Mouse (Mus musculus) embryonic facial prominence, embryonic 14.5 days (tissue): ENCODE data around the gene Bco1. TPM values are rescaled to one million over a fixed set of nuclear protein-coding genes. Genes with fewer than 3 reads are reported as not detected.
A peak's percentile ranks its signal among the peaks of the same experiment; 100 is the strongest.

ENCODE experiments used
- ATAC-seq: fragments of 200-750 bp; cut with Nextera tagmentation; 2 replicates; pipeline ENCODE4 v1.8.0; 2017; ENCODE audit warnings: low read depth, moderate number of reproducible peaks, moderate TSS enrichment
- DNase-seq: peaks from one replicate; pipeline ENCODE4 v3.0.0-alpha.2; 2015; ENCODE audit warnings: low spot score
- H3K27ac ChIP-seq: fragments of 300-500 bp; sonication (generic); replicated peaks from 2 replicates; pipeline ENCODE4 v1.5.1; 2014; ENCODE audit warnings: low read depth, mild to moderate bottlenecking, low read length, moderate library complexity
- H3K27me3 ChIP-seq: fragments of 300-500 bp; sonication (generic); replicated peaks from 2 replicates; pipeline ENCODE4 v1.6.1; 2014; ENCODE audit warnings: low read length; ENCODE audit not compliant: control insufficient read depth, insufficient read depth
- H3K36me3 ChIP-seq: fragments of 300-500 bp; sonication (generic); 2 replicates; pipeline ENCODE4 v1.6.1; 2014; ENCODE audit warnings: low read length, mixed read lengths; ENCODE audit not compliant: control insufficient read depth, insufficient read depth
- H3K4me1 ChIP-seq: fragments of 300-500 bp; sonication (generic); 2 replicates; pipeline ENCODE4 v1.6.1; 2014; ENCODE audit warnings: antibody characterized with exemption, low read length; ENCODE audit not compliant: control insufficient read depth, insufficient read depth
- H3K4me2 ChIP-seq: fragments of 300-500 bp; sonication (generic); 2 replicates; pipeline ENCODE4 v1.6.1; 2014; ENCODE audit warnings: low read depth, mild to moderate bottlenecking, low read length, moderate library complexity, mixed read lengths
- H3K4me3 ChIP-seq: fragments of 300-500 bp; sonication (generic); 2 replicates; pipeline ENCODE4 v1.5.1; 2014; ENCODE audit warnings: low read depth, mild to moderate bottlenecking, low read length
- H3K9ac ChIP-seq: fragments of 300-500 bp; sonication (generic); 2 replicates; pipeline ENCODE4 v1.6.1; 2014; ENCODE audit warnings: low read depth, mild to moderate bottlenecking, low read length, moderate library complexity, mixed read lengths
- H3K9me3 ChIP-seq: fragments of 300-500 bp; sonication (generic); 2 replicates; pipeline ENCODE4 v1.6.1; 2016; ENCODE audit warnings: low read length; ENCODE audit not compliant: control insufficient read depth
- WGBS: fragments of 180-500 bp; shearing (Covaris S2); extraction: QIAGEN DNeasy Blood & Tissue Kit; methylation state at CpG from one replicate; pipeline ENCODE4 v1.1.7; 2014; 5-methylcytosine and 5-hydroxymethylcytosine counted together
- polyA plus RNA-seq: library from polyadenylated mRNA; unstranded; fragments of >200 nt; fragmentation: Nextera tagmentation; extraction: Ambion mirVana; gene quantifications from 2 replicates; pipeline ENCODE4 v1.2.1, GENCODE M21; 2014

Bco1 gene
- polyA plus RNA-seq, 1 experiment from 2014 or later = 0.15 TPM

DNA sequence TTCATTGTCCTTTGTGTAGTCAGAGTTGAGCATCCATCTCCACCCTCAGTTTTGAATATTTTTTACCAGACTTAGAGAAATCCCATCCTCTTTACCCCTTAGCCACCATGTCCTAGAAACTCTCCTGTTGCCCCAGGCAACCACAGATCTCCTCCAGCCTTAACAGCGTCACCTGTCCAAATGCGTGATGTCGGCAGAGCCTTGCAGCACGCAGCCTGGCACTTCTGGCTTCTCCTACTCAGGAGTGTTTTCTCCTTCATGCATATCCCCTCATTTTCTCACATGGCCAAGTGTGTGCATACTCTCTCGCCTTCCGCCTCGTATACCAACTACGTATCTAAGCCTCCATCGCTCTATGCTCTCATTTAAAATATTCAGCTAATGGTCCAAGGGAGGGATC lies 22.8 kb downstream of the Bco1 start:
- Histone ChIP-seq H3K36me3 (no peaks in the 10 kb centered on the region), H3K27me3 (no peaks in the 10 kb centered on the region), H3K27ac (no peak overlapping the region), H3K4me1 (peaks cover 3% of the 10 kb centered on the region; the same call in 1 of the 2 replicates), H3K4me2 (no peak overlapping the region), H3K4me3 (no peak overlapping the region), H3K9me3 (no peaks in the 10 kb centered on the region), H3K9ac (no peak overlapping the region)
- ATAC-seq (no peak), DNase-seq (no peak)
- 87% methylated on average over 9 of the region's 9 CpGs for WGBS

DNA sequence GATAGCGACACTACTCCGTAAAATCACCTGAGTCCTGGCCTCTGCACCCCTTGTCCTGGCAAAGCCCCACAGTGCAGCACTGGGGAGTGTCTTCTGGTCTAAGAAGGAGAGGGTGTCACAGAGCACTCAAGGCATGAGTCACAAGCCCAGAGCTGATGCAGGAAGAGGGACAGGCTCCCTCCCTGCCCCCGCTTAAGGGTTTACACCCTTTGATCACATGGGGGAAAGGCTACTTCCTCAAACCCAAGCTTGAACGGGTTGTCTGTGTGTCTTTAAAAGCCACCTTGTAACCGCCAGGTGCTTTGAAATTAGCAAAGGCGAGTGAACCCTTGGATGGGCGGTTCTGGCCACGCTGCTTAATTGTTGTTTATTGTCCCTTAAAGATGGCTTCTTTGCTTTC lies 25.6 kb downstream of the Bco1 start:
- Histone ChIP-seq H3K4me3 (no peak overlapping the region), H3K27me3 (no peaks in the 10 kb centered on the region), H3K27ac (no peak overlapping the region), H3K9me3 (no peaks in the 10 kb centered on the region), H3K9ac (no peak overlapping the region), H3K4me2 (no peak overlapping the region), H3K36me3 (no peaks in the 10 kb centered on the region), H3K4me1 (no peaks in the 10 kb centered on the region)
- DNase-seq (no peak), ATAC-seq (no peak)
- 70% methylated on average over 8 of the region's 8 CpGs for WGBS

DNA sequence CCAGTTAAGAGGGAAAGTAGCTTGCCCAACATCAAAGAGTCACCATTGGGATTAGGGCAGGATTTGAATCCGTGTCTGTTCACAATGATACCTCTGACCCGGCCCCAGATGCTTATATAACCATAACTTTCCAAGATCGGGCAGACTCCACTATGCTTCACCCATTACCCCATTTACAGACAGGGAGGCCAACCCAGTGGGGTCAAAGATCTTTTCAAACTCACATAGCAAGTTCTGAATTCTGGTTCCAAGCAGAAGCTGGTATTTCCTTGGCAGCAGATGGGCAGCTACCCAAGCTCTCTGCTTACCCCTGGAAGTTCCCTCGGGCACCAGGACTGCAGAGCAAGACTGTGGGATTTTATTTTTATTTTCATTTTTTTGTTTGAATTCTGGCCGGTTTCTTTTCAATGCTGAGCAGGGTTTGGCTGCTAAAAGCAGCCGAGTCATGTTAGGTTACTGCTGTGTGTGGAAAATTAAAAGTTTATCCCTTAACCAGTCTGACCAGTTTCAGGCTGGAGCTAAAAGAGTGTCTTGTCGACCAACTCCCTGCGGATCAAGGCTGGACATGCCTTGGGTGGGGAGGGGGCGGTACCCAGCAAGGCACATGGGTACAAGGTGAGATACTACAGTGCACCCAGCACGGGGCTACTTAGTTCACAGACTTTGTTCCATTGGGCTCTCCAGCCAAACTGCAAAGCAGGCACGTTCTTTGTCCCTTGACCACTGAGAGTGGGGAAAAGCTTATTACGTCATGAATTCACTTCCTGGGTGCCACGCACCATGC lies 28.4 kb downstream of the Bco1 start:
- H3K27me3 ChIP-seq = no peaks in the 10 kb centered on the region
- peak; percentile 76 for DNase-seq
- H3K4me3 ChIP-seq = no peak overlapping the region
- H3K4me2 ChIP-seq = no peak overlapping the region
- WGBS = 66% methylated on average over 13 of the region's 13 CpGs
- H3K36me3 ChIP-seq = no peaks in the 10 kb centered on the region
- H3K9ac ChIP-seq = no peak overlapping the region
- ATAC-seq = peak; percentile 72; the same call in 1 of the 2 replicates
- no peak overlapping the region for H3K27ac ChIP-seq
- H3K9me3 ChIP-seq = no peaks in the 10 kb centered on the region
- H3K4me1 ChIP-seq = no peaks in the 10 kb centered on the region

DNA sequence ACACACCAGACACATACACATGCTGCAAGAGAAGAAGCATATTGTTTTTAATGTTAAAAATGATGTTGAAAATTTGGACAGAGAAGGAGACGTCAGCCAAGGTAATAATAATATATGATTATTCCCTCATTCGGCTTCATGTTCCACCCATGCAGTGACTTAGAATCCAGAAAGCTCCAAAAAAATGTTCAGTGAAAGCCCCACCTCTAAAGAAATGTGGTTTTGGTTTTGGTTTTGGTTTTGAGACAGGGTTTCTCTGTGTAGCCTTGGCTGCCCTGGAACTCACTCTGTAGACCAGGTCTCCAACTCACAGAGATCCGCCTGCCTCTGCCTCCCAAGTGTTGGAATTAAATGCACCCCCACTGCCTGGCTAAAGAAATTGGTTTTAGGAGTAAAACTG lies 30.2 kb downstream of the Bco1 start:
- Histone ChIP-seq H3K4me1 (no peaks in the 10 kb centered on the region), H3K9ac (no peak overlapping the region), H3K9me3 (no peaks in the 10 kb centered on the region), H3K4me2 (no peak overlapping the region), H3K4me3 (no peak overlapping the region), H3K27ac (no peak overlapping the region), H3K36me3 (no peaks in the 10 kb centered on the region), H3K27me3 (no peaks in the 10 kb centered on the region)
- 88% methylated on average over 3 of the region's 3 CpGs for WGBS
- DNase-seq (no peak), ATAC-seq (no peak)

DNA sequence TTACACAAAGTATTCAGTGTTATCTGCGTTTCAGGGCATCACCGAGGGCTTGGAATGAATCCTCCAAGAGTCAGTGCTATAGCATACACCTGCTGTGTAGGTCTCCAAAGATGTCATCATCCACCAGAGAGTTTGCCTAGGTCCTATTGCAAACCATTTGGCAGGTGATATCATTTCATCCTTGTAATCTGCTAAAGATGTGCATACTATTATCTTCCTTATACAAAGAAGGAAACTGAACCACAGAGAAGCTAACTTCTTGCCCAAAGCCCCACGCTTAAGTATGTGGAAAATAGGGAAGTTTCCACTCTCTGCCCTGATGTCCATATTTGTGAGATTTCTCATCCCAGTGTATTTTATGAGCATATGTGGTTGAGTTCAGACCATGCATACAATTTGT lies 30.8 kb downstream of the Bco1 start:
- H3K9ac ChIP-seq = no peak overlapping the region
- H3K4me2 ChIP-seq = no peak overlapping the region
- no peaks in the 10 kb centered on the region for H3K4me1 ChIP-seq
- DNase-seq (no peak), ATAC-seq (no peak)
- H3K27me3 ChIP-seq = no peaks in the 10 kb centered on the region
- no peaks in the 10 kb centered on the region for H3K36me3 ChIP-seq
- H3K4me3 ChIP-seq = no peak overlapping the region
- H3K9me3 ChIP-seq = no peaks in the 10 kb centered on the region
- WGBS = 97% methylated on average over 3 of the region's 3 CpGs
- H3K27ac ChIP-seq = no peak overlapping the region

DNA sequence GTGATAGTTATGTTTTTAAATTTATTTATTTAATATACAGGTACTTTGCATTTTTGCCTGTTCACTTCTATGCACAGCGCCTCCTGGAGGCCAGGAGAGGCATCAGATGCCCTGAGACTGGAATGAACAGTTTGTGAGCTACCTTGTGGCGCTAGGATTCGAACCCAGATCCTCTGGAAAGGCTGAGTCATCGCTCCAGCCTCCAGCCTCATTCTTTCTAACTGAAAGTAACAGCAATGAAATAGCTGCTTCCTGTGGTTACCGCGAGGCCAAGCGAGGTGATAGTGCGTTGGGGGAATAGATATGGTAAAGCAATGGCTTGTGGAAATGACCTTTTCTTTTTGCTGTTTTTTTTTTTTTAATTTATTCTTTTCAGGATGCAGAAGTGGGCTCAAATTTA lies 31.4 kb downstream of the Bco1 start:
- H3K27me3 ChIP-seq = no peaks in the 10 kb centered on the region
- no peak overlapping the region for H3K4me2 ChIP-seq
- no peaks in the 10 kb centered on the region for H3K9me3 ChIP-seq
- H3K4me1 ChIP-seq = no peaks in the 10 kb centered on the region
- DNase-seq (no peak), ATAC-seq (no peak)
- H3K4me3 ChIP-seq = no peak overlapping the region
- no peak overlapping the region for H3K27ac ChIP-seq
- H3K9ac ChIP-seq = no peak overlapping the region
- no peaks in the 10 kb centered on the region for H3K36me3 ChIP-seq
- WGBS = 88% methylated on average over 8 of the region's 8 CpGs

DNA sequence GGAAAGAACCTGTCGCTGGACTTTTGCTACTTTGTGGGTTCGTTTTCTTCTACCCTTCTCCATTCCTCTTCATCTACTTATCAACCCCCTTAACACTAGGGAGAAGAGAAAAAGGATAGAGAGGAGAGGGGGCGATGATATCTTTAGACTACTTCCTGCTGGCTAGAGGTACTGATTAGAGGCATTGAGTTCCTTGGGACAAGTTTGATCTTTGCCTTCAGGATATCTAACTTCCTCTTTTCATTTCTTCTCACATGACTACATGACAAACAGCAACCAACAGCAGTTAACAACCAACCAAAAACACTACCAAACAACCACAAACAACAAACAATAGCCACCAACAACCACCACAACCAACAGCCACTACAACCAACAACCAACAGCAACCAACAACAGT lies 38.0 kb downstream of the Bco1 start:
- no peaks in the 10 kb centered on the region for H3K4me1 ChIP-seq
- H3K9ac ChIP-seq = no peak overlapping the region
- H3K4me3 ChIP-seq = no peak overlapping the region
- H3K36me3 ChIP-seq = no peaks in the 10 kb centered on the region
- DNase-seq (no peak), ATAC-seq (no peak)
- H3K27me3 ChIP-seq = no peaks in the 10 kb centered on the region
- H3K4me2 ChIP-seq = no peak overlapping the region
- 85% methylated on average over 3 of the region's 3 CpGs for WGBS
- H3K9me3 ChIP-seq = no peaks in the 10 kb centered on the region
- H3K27ac ChIP-seq = no peak overlapping the region

DNA sequence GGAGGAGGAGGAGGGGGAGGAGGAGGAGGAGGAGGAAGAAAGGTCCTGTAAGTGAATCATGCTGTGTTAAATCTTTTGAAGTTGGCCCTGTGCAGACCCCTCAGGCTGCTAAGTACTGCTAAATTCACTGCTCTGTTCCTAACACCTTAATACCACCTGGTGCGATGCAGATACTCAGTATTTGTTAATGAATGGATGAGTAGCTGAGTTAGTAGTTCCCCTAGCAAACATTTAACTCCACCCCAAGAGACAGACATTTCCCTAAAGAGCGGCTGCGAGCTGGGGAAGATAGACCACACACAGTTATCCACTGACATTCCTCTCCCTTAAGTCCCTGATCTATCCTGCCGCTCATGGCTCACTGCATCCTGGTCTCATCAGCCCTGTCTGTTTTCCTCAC lies 40.7 kb downstream of the Bco1 start:
- H3K27me3 ChIP-seq = no peaks in the 10 kb centered on the region

DNA sequence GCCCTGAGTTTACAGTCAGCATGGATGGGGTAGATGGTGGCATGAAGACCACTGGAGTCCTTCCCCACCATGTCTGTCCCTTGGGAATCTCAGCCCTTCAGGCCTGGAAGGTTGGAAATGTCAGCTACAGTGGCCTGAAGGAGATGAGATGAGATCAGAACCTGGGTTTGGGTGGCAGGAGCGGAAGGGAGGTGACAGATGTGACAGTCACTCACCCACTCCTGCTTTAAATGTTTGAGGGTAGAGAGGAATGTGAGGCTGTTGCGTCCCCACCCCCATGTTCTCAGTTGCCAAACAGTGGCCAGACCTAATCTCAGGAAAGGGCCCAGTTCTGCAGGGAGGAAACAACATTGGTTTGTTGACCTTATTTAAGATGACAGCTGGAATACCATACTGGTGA lies 41.1 kb downstream of the Bco1 start:
- DNase-seq (no peak), ATAC-seq (no peak)
- Histone ChIP-seq H3K4me2 (no peak overlapping the region), H3K4me3 (no peak overlapping the region), H3K9ac (no peak overlapping the region), H3K36me3 (no peaks in the 10 kb centered on the region), H3K27ac (no peak overlapping the region), H3K9me3 (0 out of 2 replicates have a peak, but pooled peaks cover 4% of the 10 kb centered on the region), H3K27me3 (no peaks in the 10 kb centered on the region), H3K4me1 (no peaks in the 10 kb centered on the region)
- WGBS = 29% methylated on average over 2 of the region's 2 CpGs

More for the DNA sequence above, 40.7 kb downstream of the Bco1 start:
- DNase-seq (no peak), ATAC-seq (no peak)
- Histone ChIP-seq H3K27ac (no peak overlapping the region), H3K4me2 (no peak overlapping the region), H3K9me3 (0 out of 2 replicates have a peak, but pooled peaks cover 4% of the 10 kb centered on the region), H3K36me3 (no peaks in the 10 kb centered on the region), H3K4me1 (no peaks in the 10 kb centered on the region), H3K4me3 (no peak overlapping the region), H3K9ac (no peak overlapping the region)
- 10% methylated on average over 4 of the region's 4 CpGs for WGBS
